Comparison of ENCODE assay signal across 12 mouse cellular contexts in the genomic region with DNA sequence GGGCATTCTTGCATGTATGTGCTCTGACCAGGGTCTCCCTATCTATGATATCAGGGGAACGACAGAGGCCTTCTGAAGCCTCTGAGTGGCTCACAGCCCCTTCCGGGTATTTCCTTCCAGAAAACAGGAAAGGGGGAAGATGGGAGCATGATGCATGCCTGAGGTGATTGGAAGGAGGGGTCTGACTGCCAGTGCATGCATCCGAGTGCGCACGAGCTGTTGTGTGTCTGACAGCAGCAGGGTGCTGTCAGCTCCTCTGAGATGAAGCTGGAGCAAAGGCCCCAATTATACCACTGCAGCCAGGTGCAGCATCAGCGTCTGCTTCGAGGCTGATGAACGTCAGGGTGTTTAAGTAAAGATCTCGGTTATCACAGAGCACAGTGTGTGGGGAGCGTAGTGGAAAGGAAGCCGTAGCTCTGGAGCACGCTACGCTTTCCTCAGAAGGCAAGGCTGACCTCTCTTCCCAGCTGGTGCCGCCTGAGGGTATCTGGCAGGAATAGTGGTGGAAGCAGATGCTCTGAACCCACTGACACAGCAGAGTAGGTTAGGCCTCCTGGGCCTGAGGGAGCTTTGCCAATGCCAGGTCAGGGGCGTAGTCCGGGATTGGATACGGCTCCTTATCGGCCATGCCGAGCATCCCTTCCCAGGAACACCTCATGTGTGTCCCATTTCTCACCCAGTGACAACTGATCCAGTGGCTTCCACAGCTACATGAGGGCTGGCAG. TPM values are rescaled to one million over a fixed set of nuclear protein-coding genes. Genes with fewer than 3 reads are reported as not detected.
DNase-seq lines count a peak whose midpoint lies in the region; ATAC-seq lines count a peak whose summit lies in the region.
"Had no signal": no experiment of that assay in that cellular context is flagged by ENCODE, and none has a peak within 500 bp of the region (broad histone marks: within the 10 kb centered on the region; RNA-seq: fewer than 3 reads in every experiment).

No protein-coding gene starts in this region.

- H3K4me1 ChIP-seq in midbrain, embryonic 15.5 days = no peaks in the 10 kb centered on the region
- H3K4me1 ChIP-seq in midbrain, embryonic 14.5 days (ENCODE audit: control insufficient read depth, insufficient read depth, low read length) = no peaks in the 10 kb centered on the region
- peaks cover 19% of the 10 kb centered on the region; the same call in 1 of the 2 replicates for H3K4me1 ChIP-seq in hindbrain, embryonic 15.5 days (replicated peaks)
- 0 out of 2 replicates have a peak, but pooled peaks cover 7% of the 10 kb centered on the region for H3K4me1 ChIP-seq in neural tube, embryonic 14.5 days (ENCODE audit: control insufficient read depth, insufficient read depth, low read length)

- H3K36me3 ChIP-seq in midbrain, embryonic 15.5 days (replicated peaks) = 0 out of 2 replicates have a peak, but pooled peaks cover 2% of the 10 kb centered on the region
- H3K36me3 ChIP-seq in midbrain, embryonic 14.5 days (ENCODE audit: control insufficient read depth, insufficient read depth, low read length) = peaks cover 7% of the 10 kb centered on the region; the same call in 1 of the 2 replicates
- H3K36me3 ChIP-seq in hindbrain, embryonic 15.5 days = no peaks in the 10 kb centered on the region; the same call in 1 of the 2 replicates
- H3K36me3 ChIP-seq in neural tube, embryonic 14.5 days (ENCODE audit: control insufficient read depth, insufficient read depth, low read length) = no peaks in the 10 kb centered on the region

- no peak overlapping the region for H3K4me2 ChIP-seq in midbrain, embryonic 15.5 days
- no peak overlapping the region for H3K4me2 ChIP-seq in midbrain, embryonic 14.5 days (ENCODE audit: low read length)
- H3K4me2 ChIP-seq in hindbrain, embryonic 15.5 days = no peak overlapping the region
- H3K4me2 ChIP-seq in neural tube, embryonic 14.5 days (ENCODE audit: low read depth, low read length) = no peak overlapping the region

- WGBS in midbrain, embryonic 15.5 days = 79% methylated on average over 19 of the region's 19 CpGs
- 77% methylated on average over 19 of the region's 19 CpGs for WGBS in midbrain, embryonic 14.5 days
- 61% methylated on average over 19 of the region's 19 CpGs for WGBS in hindbrain, embryonic 15.5 days
- 61% methylated on average over 19 of the region's 19 CpGs for WGBS in neural tube, embryonic 14.5 days

- no peaks in the 10 kb centered on the region for H3K9me3 ChIP-seq in midbrain, embryonic 15.5 days
- no peaks in the 10 kb centered on the region for H3K9me3 ChIP-seq in midbrain, embryonic 14.5 days (ENCODE audit: control insufficient read depth, low read length)
- no peaks in the 10 kb centered on the region for H3K9me3 ChIP-seq in hindbrain, embryonic 15.5 days
- H3K9me3 ChIP-seq in neural tube, embryonic 14.5 days (ENCODE audit: control insufficient read depth, low read length) = no peaks in the 10 kb centered on the region

- ATAC-seq in midbrain, embryonic 15.5 days (replicated peaks) = no peak
- no peak for ATAC-seq in midbrain, embryonic 14.5 days (ENCODE audit: low FRiP score, low TSS enrichment)
- ATAC-seq in hindbrain, embryonic 15.5 days (ENCODE audit: low FRiP score, low read depth) = peak; percentile 21; the same call in 1 of the 2 replicates
- ATAC-seq in neural tube, embryonic 14.5 days (ENCODE audit: low read depth) = peak; percentile 24; the same call in 1 of the 2 replicates

- H3K4me3 ChIP-seq in midbrain, embryonic 15.5 days = no peak overlapping the region
- H3K4me3 ChIP-seq in midbrain, embryonic 14.5 days (replicated peaks; ENCODE audit: low read depth, low read length) = no peak overlapping the region
- H3K4me3 ChIP-seq in hindbrain, embryonic 15.5 days = no peak overlapping the region
- no peak overlapping the region for H3K4me3 ChIP-seq in neural tube, embryonic 14.5 days (ENCODE audit: low read depth, low read length)

- no peak overlapping the region; the same call in 1 of the 2 replicates for H3K9ac ChIP-seq in midbrain, embryonic 15.5 days
- no peak overlapping the region for H3K9ac ChIP-seq in midbrain, embryonic 14.5 days (replicated peaks; ENCODE audit: low read length)
- H3K9ac ChIP-seq in hindbrain, embryonic 15.5 days = peak overlapping the region; percentile 18; the same call in 1 of the 2 replicates
- no peak overlapping the region for H3K9ac ChIP-seq in neural tube, embryonic 14.5 days (replicated peaks; ENCODE audit: low read depth, low read length)

- H3K27me3 ChIP-seq in midbrain, embryonic 15.5 days (replicated peaks) = no peaks in the 10 kb centered on the region
- no peaks in the 10 kb centered on the region for H3K27me3 ChIP-seq in midbrain, embryonic 14.5 days (ENCODE audit: control insufficient read depth, insufficient read depth, low read length)
- no peaks in the 10 kb centered on the region for H3K27me3 ChIP-seq in hindbrain, embryonic 15.5 days
- no peaks in the 10 kb centered on the region for H3K27me3 ChIP-seq in neural tube, embryonic 14.5 days (ENCODE audit: control insufficient read depth, insufficient read depth, low read length)

- peak overlapping the region; percentile 42; the same call in 1 of the 2 replicates for H3K27ac ChIP-seq in midbrain, embryonic 15.5 days
- no peak overlapping the region for H3K27ac ChIP-seq in midbrain, embryonic 14.5 days (replicated peaks; ENCODE audit: low read depth, low read length)
- H3K27ac ChIP-seq in hindbrain, embryonic 15.5 days (replicated peaks) = peak overlapping the region; percentile 62
- no peak overlapping the region for H3K27ac ChIP-seq in neural tube, embryonic 14.5 days (ENCODE audit: low read depth, low read length)

- DNase-seq in midbrain, embryonic 14.5 days = no peak
- DNase-seq in cerebellum, postnatal 25 days = peak; percentile 60 to 68
- DNase-seq in urinary bladder, postnatal 10 days (ENCODE audit: low spot score) = no peak
- no peak for DNase-seq in gastrocnemius, adult 8-10 months (ENCODE audit: low spot score in 2 of 2)
- DNase-seq: adrenal gland, postnatal 36 days; kidney, postnatal 10 days; lung, postnatal 14 days; right cerebral cortex, postnatal 25 days had no signal

RNA-seq across cellular contexts. Expression of a gene that starts 17.2 kb away (rescaled TPM):
- 166 and 173 TPM in 2 replicates for polyA plus RNA-seq in midbrain, embryonic 15.5 days (2015; fragmentation: Nextera tagmentation; extraction: Ambion mirVana)
- 146 and 161 TPM in 2 replicates for polyA plus RNA-seq in midbrain, embryonic 14.5 days (2014; fragmentation: Nextera tagmentation; extraction: Ambion mirVana)
- polyA plus RNA-seq in hindbrain, embryonic 15.5 days (2015; fragmentation: Nextera tagmentation; extraction: Ambion mirVana) = 170 and 179 TPM in 2 replicates
- 170 and 179 TPM in 2 replicates for polyA plus RNA-seq in neural tube, embryonic 14.5 days (2014; fragmentation: Nextera tagmentation; extraction: Ambion mirVana)
- 10 to 100 TPM; 42.7 to 49.4 (median 45.2) TPM for total RNA-seq in gastrocnemius, adult 8-10 months (2022)

RNA-seq across cellular contexts. Expression of a gene that starts 17.3 kb away (rescaled TPM):
- 7.2 and 9.0 TPM in 2 replicates for polyA plus RNA-seq in midbrain, embryonic 15.5 days (2015; fragmentation: Nextera tagmentation; extraction: Ambion mirVana)
- polyA plus RNA-seq in midbrain, embryonic 14.5 days (2014; fragmentation: Nextera tagmentation; extraction: Ambion mirVana) = 5.5 and 6.3 TPM in 2 replicates
- polyA plus RNA-seq in hindbrain, embryonic 15.5 days (2015; fragmentation: Nextera tagmentation; extraction: Ambion mirVana) = 6.8 and 8.1 TPM in 2 replicates
- 6.9 and 7.1 TPM in 2 replicates for polyA plus RNA-seq in neural tube, embryonic 14.5 days (2014; fragmentation: Nextera tagmentation; extraction: Ambion mirVana)
- under 1 TPM; 0.92 to 0.96 (median 0.93) TPM for total RNA-seq in gastrocnemius, adult 8-10 months (2022)

RNA-seq across cellular contexts. Expression of a gene that starts 17.5 kb away (rescaled TPM):
- 120 and 126 TPM in 2 replicates for polyA plus RNA-seq in midbrain, embryonic 15.5 days (2015; fragmentation: Nextera tagmentation; extraction: Ambion mirVana)
- 107 and 158 TPM in 2 replicates for polyA plus RNA-seq in midbrain, embryonic 14.5 days (2014; fragmentation: Nextera tagmentation; extraction: Ambion mirVana)
- polyA plus RNA-seq in hindbrain, embryonic 15.5 days (2015; fragmentation: Nextera tagmentation; extraction: Ambion mirVana) = 109 and 112 TPM in 2 replicates
- 119 and 150 TPM in 2 replicates for polyA plus RNA-seq in neural tube, embryonic 14.5 days (2014; fragmentation: Nextera tagmentation; extraction: Ambion mirVana)
- total RNA-seq in gastrocnemius, adult 8-10 months (2022) = 10 to 100 TPM; 38.7 to 49.7 (median 44.0) TPM

RNA-seq across cellular contexts. Expression of a gene that starts 26.1 kb away (rescaled TPM):
- 7.0 and 8.2 TPM in 2 replicates for polyA plus RNA-seq in midbrain, embryonic 15.5 days (2015; fragmentation: Nextera tagmentation; extraction: Ambion mirVana)
- 5.9 and 7.6 TPM in 2 replicates for polyA plus RNA-seq in midbrain, embryonic 14.5 days (2014; fragmentation: Nextera tagmentation; extraction: Ambion mirVana)
- 10.6 and 11.5 TPM in 2 replicates for polyA plus RNA-seq in hindbrain, embryonic 15.5 days (2015; fragmentation: Nextera tagmentation; extraction: Ambion mirVana)
- polyA plus RNA-seq in neural tube, embryonic 14.5 days (2014; fragmentation: Nextera tagmentation; extraction: Ambion mirVana) = 4.7 TPM in 2 replicates
- 1 to 10 TPM in 1 of 4 experiments, under 1 TPM in 3; 0.47 to 1.0 (median 0.83) TPM for total RNA-seq in gastrocnemius, adult 8-10 months (2022)

RNA-seq across cellular contexts. Expression of a gene that starts 28.6 kb away (rescaled TPM):
- polyA plus RNA-seq in midbrain, embryonic 15.5 days (2015; fragmentation: Nextera tagmentation; extraction: Ambion mirVana) = not detected in 2 replicates
- not detected in 2 replicates for polyA plus RNA-seq in midbrain, embryonic 14.5 days (2014; fragmentation: Nextera tagmentation; extraction: Ambion mirVana)
- polyA plus RNA-seq in hindbrain, embryonic 15.5 days (2015; fragmentation: Nextera tagmentation; extraction: Ambion mirVana) = not detected in 2 replicates
- polyA plus RNA-seq in neural tube, embryonic 14.5 days (2014; fragmentation: Nextera tagmentation; extraction: Ambion mirVana) = not detected in 2 replicates
- total RNA-seq in gastrocnemius, adult 8-10 months (2022) = under 1 TPM in 1 of 4 experiments, not detected in 3; 0.27 TPM
- total RNA-seq: adrenal gland, postnatal 36 days; left cerebral cortex, adult 18-20 months had no signal

Comparison
In these comparisons a context has a peak if more than half of its experiments do, and no peak if none do; other contexts are left out.
1. H3K27ac ChIP-seq: peak in midbrain, embryonic 15.5 days (single experiment) and hindbrain, embryonic 15.5 days (single experiment); none in midbrain, embryonic 14.5 days (single experiment) and neural tube, embryonic 14.5 days (single experiment).
2. ATAC-seq: peak in hindbrain, embryonic 15.5 days (single experiment) and neural tube, embryonic 14.5 days (single experiment); none in midbrain, embryonic 15.5 days (single experiment) and midbrain, embryonic 14.5 days (single experiment).
3. DNase-seq: peak in cerebellum, postnatal 25 days (2 of 2); none in midbrain, embryonic 14.5 days (single experiment), urinary bladder, postnatal 10 days (single experiment) and gastrocnemius, adult 8-10 months (0 of 2).